Mouse (Mus musculus) kidney, postnatal 4 days (tissue): Measurements from ENCODE around the gene Clk3.

Experiments used
- DNase-seq, 2 experiments: peaks; one replicate each; pipeline ENCODE4 v3.0.0; 2021; ENCODE audit warnings: mixed read lengths in 2 of 2

The Clk3 gene

GRCm38 (mm10) chr9:57765364-57766351 is at the start of gene Clk3:
Clk3 (minus strand) TSS chr9:57765860.
- DNase-seq, result peak; percentile 79 to 86

GRCm38 (mm10) chr9:57814866-57815265 is 49.2 kb upstream of the Clk3 start:
- DNase-seq, result peak in 1 of 2 experiments; percentile 41

GRCm38 (mm10) chr9:57814014-57814413 is 48.4 kb upstream of the Clk3 start:
- no peak for DNase-seq

GRCm38 (mm10) chr9:57811793-57812733 is 46.4 kb upstream of the Clk3 start:
- DNase-seq, result peak; percentile 31 to 49

GRCm38 (mm10) chr9:57810691-57811090 is 45.0 kb upstream of the Clk3 start:
- DNase-seq, result no peak

- peak; percentile 28 to 39 for DNase-seq
Measured at GRCm38 (mm10) chr9:57808771-57809310, 43.2 kb upstream of the Clk3 start.

GRCm38 (mm10) chr9:57807174-57807651 is 41.6 kb upstream of the Clk3 start:
- DNase-seq, result no peak

GRCm38 (mm10) chr9:57806066-57806481 is 40.4 kb upstream of the Clk3 start:
- peak in 1 of 2 experiments; percentile 22 for DNase-seq

- DNase-seq, result no peak
Measured at GRCm38 (mm10) chr9:57805087-57805737, 39.6 kb upstream of the Clk3 start.

- no peak for DNase-seq
Measured at GRCm38 (mm10) chr9:57803839-57804238, 38.2 kb upstream of the Clk3 start.

GRCm38 (mm10) chr9:57803047-57803446 is 37.4 kb upstream of the Clk3 start:
- DNase-seq, result no peak

- no peak for DNase-seq
Measured at GRCm38 (mm10) chr9:57800325-57800975, 34.8 kb upstream of the Clk3 start.

- DNase-seq, result peak; percentile 56 to 74
Measured at GRCm38 (mm10) chr9:57798725-57799253, 33.1 kb upstream of the Clk3 start.

GRCm38 (mm10) chr9:57797456-57797855 is 31.8 kb upstream of the Clk3 start:
- no peak for DNase-seq

- DNase-seq, result no peak
Measured at GRCm38 (mm10) chr9:57789733-57790132, 24.1 kb upstream of the Clk3 start.

- DNase-seq, result no peak
Measured at GRCm38 (mm10) chr9:57782656-57783055, 17.0 kb upstream of the Clk3 start.

- no peak for DNase-seq
Measured at GRCm38 (mm10) chr9:57775736-57776135, 10.1 kb upstream of the Clk3 start.

GRCm38 (mm10) chr9:57775026-57775425 is 9.4 kb upstream of the Clk3 start:
- no peak for DNase-seq

- DNase-seq, result no peak
Measured at GRCm38 (mm10) chr9:57774168-57774567, 8.5 kb upstream of the Clk3 start.

- no peak for DNase-seq
Measured at GRCm38 (mm10) chr9:57773754-57774153, 8.1 kb upstream of the Clk3 start.

GRCm38 (mm10) chr9:57770836-57771235 is 5.2 kb upstream of the Clk3 start:
- no peak for DNase-seq
